Mouse (Mus musculus) retina, postnatal 7 days (tissue): ENCODE data around the gene Afm.
A peak's percentile ranks its signal among the peaks of the same experiment; 100 is the strongest.

Source experiments
- DNase-seq: peaks from one replicate; pipeline ENCODE4 v3.0.0-alpha.2; 2012; ENCODE audit warnings: low read depth, low spot score

The Afm gene

DNA sequence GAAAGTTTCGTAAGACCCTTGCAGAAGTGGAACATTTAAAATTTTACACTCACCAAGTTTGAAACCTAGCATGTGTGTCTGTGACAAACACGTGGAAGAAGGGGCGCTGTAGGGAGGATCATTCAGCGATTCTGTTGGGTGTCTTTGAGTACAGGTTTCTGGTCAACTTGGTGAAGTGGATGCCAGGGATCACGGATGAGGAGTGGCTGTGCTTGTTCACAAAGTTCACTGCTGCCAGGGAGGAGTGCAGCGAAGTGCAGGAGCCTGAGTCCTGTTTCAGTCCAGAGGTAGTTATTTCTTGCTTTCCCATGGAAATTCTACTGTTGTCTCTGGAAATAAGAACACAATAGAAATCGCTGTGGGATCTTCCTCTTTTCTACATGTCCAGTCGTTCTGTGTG lies 32.5 kb downstream of the Afm start:
- DNase-seq, result no peak

DNA sequence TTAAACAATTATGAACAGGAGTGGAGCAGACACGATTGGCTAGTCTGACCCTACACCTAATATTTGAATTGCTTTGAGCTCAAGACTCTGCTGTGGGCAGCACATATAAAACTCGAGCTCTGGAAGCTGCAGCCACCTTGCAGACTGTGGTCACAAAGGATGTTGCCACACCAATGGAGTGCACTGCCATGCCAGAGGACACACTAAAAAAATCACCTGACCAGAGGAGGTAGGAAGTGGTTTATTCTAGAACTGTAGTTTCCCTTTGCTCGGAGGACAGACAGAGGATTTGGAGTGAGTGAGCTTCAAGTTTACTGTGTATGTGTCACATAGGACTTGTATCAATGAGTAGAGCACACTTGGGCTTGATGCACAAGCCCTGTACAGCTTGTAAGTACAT lies 37.3 kb downstream of the Afm start:
- DNase-seq, result no peak

DNA sequence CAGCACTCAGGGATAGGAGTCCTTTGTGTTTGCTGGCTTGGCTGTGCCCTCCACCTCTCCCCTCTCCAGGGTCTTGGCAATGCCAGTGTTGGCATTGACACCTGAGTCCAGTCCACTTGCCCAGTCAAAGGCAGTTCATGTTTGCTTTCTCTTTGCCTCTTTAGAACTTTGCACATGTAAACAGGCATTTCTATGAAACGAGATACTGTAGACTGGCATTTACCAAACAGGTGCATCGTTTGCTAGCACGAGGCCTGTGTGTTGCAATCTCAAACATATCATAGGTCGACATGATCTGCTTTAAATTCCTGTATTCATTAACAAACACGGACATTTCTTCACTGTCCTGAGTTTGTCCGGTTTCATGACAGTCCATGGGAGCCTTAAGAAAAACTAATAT lies 42.0 kb downstream of the Afm start, which contains the start of gene 5830473C10Rik:
Gene 5830473C10Rik (plus strand): TSS at position 365 of the 400 bp plus-strand sequence.
- DNase-seq, result no peak

DNA sequence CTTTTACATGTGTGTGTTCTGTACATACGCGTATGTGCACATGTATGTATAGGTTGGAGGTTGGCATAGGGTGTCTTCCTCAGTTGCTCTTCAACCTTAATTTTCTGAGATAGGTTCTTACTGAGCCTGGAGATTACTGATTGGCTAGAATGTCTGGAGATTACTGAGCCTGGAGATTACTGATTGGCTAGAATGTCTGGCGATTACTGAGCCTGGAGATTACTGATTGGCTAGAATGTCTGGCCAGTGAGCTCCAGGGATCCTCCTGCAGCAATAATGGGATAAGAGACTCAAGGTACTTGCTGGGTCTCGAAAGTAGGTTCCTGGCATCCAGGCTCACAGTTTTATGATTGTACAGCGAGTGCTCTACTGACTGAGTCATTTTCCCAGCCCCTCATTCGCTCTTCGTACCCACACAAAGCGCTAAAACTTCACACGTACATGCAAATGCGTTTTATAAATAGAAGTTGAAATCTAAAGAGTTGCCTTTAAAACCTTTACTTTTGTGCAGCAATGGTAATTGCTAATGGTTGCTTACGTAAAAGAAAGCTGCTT lies 43.1 kb downstream of the Afm start:
- no peak for DNase-seq

DNA sequence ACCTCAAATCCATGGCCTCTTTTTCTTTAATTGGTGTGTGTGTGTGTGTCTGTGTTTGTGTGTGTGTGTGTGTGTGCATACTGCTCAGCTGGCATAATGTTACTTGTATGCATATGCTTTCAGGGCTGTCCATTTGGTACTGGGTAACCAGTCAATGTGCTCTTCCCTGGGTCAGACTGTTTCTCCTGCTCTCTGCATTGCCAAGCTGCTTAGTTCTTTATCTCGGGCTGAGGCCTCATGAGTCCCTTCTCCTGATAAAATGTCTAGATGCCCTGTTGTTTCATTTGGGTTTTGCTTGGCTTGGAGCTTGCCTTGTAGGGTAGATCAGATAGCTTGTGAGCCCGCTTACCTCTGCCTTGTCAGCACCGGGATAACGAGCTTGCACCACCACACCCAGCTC lies 44.1 kb downstream of the Afm start:
- DNase-seq, result no peak

DNA sequence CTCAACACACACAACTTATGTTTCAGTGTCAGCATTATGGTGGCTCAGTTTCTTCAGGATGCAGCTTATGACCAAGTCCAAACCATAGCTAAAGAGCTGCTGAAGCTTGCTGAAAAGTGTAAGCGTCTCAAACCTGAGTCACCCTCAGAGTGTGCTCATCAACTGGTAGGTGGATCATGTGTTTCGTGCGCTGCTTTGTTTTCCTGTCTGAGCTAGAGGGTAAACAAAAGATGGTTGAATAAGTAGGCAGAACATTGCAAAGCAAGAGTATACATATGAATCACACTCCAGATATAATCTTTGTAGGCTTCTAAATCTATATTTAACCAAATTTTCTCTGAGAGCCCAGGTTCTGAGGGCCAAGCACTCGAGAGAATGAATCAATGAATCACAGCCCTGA lies 45.4 kb downstream of the Afm start:
- no peak for DNase-seq

DNA sequence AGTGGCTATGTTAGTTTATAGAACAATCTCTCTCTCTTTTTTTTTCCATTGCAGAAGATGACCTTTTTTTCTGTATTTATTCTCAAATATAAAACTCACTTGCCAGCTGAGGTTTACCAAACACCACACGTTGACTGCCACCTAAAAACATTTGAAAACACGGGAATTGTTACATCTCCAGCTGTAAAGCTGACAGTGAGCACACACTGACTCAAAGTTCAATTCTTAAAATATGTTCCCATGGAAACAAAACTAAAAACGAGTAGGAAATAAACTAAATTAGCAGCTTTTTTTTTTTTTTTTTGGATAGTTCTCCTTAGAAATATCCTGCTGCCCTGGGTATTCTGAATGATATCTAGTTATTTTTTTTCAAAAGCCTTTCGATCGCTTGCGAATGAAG lies 46.5 kb downstream of the Afm start:
- no peak for DNase-seq

DNA sequence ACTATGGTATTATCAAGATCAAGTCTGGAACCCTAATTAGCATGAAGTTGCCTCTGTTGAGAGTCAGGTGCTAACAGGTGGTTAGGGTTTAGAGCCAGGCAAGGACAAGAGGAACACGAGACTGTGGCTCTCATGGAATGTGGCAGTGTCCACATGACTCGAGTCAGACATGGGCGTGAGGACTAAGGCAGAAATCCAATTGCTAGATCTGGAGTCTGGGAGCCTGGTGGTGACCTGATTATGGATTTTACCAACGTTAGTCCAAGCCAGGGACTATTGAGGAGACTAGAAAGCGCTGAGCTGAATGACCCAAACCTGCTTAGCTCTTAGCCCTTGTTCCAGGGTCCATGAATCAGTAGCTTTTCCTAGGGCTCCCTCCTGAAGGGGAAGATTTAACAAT lies 49.1 kb downstream of the Afm start:
- no peak for DNase-seq

DNA sequence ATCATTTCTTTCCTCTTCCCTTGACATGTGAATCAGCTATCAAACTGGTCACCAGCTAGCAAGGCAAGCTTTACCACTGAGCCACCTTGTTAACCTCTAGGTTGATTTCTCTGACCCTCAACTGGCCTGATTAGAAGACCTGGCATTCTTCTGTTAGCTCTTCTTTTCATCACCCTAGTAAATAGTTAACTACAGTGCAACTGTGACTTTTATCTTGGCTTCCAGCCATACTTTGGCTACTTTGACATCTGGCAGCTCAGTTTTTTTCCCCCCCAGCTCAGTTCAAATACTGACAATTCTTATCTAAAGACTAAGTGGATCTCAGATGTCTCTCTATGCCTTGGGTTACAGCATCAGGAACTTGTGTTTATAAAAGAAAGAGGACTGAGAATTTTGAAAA lies 49.6 kb downstream of the Afm start:
- DNase-seq, result no peak

DNA sequence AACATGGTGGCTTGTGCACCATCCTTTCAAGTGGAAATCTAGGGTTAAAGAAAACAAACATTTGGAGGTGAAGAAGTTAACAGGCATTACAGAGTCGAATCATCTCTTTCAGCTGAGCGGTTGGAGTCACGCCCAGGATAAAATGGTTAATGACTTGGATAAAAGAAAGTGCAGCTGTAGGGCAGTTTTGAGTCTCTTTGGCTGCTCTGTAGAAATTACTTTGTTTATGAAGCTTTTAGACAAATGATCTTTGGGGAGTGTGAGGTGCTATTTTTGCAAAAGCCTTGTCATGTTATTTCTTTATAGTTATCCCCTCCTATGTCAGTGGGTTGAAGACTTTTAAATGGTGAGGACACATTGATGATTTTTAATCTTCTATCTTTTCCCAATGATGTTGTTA lies 52.5 kb downstream of the Afm start:
- DNase-seq, result no peak

DNA sequence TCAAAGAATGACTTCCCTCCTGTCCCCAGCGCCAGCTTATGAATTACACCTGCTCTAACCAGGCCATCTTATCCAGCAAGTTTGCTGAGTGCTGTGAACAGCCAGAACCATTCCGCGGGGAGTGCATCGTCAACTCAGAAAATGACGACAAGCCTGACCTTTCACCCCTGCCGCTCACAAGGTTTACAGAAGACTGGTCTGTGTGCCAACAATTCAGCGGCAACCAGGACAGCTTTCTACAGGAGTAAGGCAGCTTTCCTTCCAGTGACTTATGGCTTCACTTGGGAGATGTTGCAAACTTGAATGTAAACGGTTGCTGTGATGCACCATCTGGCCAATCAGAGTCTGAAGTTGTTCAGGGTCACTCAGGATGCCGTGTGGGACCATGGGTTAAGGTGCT lies 59.0 kb downstream of the Afm start:
- DNase-seq, result no peak

DNA sequence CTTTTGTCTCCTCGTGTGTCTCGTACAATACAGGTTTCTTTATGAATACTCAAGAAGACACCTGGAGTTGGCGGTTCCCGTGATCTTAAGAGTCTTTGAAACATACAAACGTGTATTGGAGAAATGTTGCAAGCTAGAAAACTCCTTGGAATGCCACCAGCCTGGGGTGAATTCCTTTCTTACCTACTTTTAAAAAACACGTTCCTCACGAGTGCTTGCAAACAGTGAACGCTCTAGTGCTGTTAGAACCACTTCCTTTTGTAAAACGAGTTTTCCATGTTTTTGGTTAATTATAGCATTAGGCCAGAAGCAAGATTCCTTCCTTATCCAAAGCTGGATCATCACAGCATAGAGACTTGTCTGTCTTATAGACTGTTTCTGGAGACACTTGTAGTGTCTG lies 60.8 kb downstream of the Afm start:
- DNase-seq, result no peak

DNA sequence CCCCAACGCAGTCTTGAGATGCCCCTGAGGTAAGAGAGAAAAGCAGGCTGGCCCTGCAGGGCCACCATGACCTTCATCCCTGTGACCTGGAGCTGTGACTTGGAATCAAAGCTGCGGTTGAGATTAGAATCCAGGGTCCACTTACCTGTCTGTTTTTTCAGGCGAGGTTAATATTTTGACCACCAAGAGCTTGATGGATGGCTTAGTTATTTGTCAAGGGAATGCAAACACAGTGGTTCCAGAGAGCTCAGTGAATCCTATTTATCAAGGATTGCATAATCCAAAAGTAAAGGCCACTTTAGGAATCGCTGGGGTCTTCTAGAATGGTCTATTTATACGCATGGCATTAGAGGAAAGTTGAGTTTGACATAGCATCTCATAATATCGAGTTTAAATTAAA lies 63.4 kb downstream of the Afm start:
- DNase-seq, result no peak

DNA sequence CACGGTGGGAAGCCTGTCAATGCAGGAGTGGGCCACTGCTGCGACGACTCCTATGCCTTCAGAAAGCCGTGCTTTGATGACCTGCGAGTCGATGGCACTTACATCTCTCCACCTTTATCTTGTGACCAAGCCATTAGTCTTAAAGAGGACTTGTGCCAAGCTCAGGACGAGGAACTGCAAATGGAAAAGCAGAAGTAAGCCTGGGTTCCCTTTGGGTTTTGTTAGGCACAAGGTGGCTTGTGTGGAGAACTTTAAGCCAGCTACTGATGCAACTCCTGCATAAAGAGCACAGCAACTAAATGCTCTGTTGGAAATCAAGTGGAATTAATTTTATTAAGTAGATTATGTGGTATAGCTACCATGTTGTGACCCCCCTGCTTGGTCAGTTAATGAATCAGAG lies 66.1 kb downstream of the Afm start:
- no peak for DNase-seq

DNA sequence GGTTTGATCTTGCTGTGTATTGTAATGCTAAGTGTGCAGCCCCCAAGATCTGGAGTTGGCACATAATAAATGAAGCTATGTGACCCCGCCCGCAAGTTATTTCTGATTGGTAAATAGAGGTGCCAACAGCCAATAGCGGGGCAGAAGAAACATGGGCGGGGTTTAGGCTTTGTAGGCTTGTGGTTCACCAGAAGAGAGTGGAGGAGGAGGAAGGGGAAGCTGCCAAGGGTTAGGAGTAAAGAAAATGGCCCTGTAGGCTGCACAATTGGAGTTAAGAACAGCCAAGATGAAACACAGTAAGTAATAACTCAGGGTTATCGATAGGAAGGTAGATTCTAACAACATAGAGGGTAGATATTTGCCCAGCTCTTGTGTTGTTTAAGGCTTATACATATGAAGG lies 67.8 kb downstream of the Afm start:
- no peak for DNase-seq

DNA sequence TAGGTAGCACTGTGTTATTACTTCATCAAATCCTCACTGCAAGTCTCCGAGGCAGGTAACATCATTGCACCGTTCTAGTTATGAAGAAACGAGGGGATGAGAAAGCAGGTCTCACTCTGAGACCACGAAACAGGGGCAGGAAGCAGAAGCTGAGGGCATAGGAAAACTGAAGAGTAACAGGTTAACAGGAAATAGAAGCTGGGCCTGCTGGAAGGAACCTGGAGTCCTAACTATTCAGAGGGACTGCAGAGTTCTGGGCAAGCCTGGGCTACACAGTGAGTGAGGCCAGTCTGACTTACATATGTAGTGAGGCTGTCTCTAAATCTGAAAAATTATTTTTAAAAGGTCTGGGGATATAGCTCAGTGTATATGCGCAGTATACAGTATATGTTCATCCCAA lies 69.4 kb downstream of the Afm start:
- no peak for DNase-seq

DNA sequence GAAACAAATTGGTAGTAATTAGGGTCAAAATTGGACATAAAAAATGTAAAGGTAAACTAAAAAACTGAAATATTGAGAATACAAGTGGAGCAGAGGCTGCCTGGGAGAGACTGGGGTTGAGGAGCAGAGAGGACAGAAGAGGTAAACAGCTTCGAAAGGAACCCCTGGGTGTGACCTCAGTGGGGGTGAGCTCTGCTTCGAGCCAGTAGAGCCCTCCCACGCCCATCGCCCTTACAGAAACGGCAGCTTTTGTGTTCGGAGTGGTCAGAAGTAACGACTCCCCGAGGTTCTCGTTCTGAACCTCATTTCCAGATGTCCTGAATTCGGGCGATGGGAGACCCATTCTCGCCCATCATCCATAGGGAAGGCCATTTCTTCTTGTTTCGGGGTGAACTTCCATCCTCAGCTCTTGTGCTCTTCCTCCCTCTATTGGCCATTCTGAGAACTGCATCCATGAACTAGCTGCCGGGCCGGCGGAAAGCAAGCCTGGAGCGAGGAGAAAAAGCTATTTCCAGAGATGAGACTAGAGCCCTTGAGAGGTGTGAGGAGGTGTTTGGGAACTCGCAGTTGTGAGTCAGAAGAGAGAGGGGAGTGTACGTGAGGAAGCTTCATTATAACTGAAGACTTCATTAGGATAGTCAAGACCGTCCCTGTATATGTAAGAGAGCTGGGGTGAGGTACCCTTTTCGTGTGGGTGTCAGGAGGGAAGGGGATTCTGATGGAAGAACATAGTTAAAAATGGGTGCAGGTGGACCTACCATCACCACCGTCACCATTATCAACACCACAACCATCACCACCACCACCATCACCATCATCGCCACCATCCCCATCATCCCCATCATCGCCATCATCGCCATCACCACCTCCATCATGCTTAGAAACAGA lies 70.2 kb downstream of the Afm start:
- DNase-seq, result peak; percentile 63

DNA sequence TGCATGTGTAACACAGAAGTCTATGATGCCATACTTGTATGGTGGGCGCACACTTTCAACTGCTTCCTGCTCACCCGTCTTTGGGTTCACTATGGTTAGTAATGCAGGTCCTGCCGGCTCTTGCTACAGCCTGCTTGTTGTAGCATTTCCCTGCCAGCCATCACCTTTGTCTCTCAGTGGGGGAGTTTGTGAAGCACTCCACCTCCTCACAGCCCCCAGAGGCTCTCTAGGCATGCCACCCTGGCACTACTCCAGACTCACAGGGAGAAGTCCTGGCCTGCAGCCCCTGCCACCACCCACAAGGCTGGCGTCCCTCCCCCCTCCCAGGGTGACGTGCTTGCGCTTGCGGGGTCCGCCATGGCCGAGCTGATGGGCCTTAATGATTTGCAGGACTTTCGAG lies 71.9 kb downstream of the Afm start:
- no peak for DNase-seq

DNA sequence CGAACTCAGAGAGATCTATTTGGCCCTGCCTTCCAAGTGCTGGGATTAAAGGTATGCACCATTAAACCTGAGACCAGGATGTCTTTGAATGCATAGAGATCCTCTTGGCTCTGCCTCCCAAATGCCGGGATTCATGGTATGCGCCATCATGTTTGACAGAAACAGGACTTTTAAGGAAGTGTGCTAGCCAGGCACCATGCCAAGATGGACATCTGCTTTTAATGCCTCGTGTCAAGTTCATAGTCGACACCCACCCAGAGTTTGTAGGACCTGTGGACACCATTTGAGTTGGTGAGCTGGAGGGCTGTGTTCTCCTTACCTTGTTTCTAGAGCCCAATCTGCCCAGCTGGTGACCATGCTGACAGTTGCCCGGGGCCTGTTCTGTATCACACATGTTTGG lies 73.2 kb downstream of the Afm start:
- DNase-seq, result no peak

DNA sequence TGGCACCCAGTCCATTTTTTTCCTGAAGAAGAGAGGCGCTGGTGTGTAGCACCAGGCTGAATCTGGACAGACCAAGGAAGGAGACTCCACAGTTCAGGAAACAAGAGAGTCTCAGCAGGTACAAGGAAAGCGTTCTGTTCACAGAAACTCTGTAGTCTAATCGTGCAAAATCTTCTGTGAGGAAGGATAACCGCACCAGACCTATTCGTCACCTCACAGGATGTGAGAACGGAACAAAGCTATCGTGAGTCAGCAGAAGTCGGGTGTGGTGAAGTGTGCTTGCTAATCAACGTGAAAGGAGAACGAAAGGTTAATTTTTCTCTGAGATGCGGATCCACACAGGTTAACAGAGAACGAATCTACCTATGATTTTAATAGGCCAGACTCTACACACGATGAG lies 76.2 kb downstream of the Afm start:
- DNase-seq, result no peak

DNA sequence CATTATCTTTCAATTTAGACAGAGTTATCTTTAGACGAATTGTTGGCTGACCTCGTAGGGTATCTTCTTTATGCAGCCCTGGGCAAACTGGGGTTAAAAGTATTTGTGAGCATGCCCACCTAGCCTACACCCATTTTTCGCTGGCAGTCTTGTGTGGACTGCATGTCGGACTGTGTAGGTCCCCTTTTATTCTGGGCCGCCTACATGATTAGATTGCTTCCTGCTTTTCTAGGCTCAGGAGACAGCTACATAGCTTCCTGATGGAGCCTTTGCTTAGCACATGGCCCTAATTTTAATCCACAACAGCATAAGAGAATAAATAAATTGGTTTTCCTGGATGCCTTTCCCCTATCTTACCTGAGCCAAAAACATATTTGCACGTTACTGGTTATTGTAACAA lies 77.4 kb downstream of the Afm start:
- no peak for DNase-seq

DNA sequence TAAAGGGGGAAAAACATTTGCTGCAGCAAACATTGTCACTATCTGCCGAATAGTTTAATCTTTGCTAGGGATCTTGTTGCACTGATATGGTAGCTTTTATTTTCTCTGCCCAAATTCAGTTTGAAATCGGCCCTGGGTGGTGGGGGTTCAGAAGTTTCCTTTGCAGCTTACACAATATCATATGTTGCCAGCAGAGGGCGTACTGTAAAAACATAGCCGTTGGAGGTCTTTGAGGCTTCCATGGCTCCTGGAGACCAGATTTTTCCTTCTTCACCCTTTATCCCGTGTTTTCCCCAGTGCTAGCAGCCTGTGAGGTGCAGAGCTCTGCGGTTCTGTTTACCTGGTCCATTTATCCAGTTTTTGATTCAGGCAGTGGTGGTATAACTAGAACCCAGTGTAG lies 82.7 kb downstream of the Afm start:
- peak; percentile 25 for DNase-seq
